Mouse (Mus musculus): ENCODE data around the gene Napb.

DNA sequence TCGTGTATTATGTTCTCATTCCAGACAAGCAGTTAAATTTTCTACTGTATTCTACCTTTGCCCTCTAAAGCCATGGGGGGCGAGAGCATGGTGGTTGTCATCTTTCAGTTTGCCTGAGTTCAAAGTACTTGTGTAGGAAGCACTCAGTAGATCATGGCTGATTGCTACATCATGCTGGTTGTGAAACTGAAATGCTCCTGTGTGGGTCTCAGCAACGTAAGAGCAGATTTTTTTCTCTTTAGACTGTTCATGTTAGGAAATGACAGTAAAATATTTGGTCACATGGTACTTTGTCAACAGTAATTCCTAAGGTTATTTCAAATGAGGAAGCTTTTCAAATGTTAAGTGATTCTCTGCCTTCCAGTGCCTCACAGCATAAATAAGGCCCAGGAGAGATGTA, 46.6 kb downstream of the Napb start:
- TF ChIP-seq MAFK (IDR thresholded peaks at IDR 0.05; ENCODE audit: insufficient read depth, low read depth, low read length) (no peak), CHD2 (IDR thresholded peaks at IDR 0.05; ENCODE audit: low read depth, low read length) (no peak), ZC3H11A (IDR thresholded peaks at IDR 0.05; ENCODE audit: borderline replicate concordance, low read depth, low read length) (no peak), ZNF384 (IDR thresholded peaks at IDR 0.05; ENCODE audit: low read depth, low read length) (no peak), HCFC1 (IDR thresholded peaks at IDR 0.05; ENCODE audit: borderline replicate concordance, insufficient read depth, low read length) (no peak)
